Mouse (Mus musculus) mouse embryonic stem cell (cell line): ENCODE data around the gene Ptpn5.

Experiments used
- in situ Hi-C, 2 experiments: fragments of 300-500 bp; cut with MboI; formaldehyde crosslinking; loops; 1 replicate in 1 of 2; 3 replicates in 1 of 2; pipeline ENCODE4 v1.14.3; 2019 to 2020; ENCODE audit warnings: low sequenced_read_pairs in 2 of 2, low pct_unique_long_range_greater_than_20kb in 1 of 2, mixed read lengths in 1 of 2; ENCODE audit not compliant: unreplicated experiment in 1 of 2

The Ptpn5 gene

GRCm38 (mm10) chr7:47076193-47076592, 57.3 kb downstream of the Ptpn5 start:
- in situ Hi-C loops, result no loop called here

GRCm38 (mm10) chr7:47073536-47074521, 59.7 kb downstream of the Ptpn5 start:
- in situ Hi-C loops, result no loop called here

GRCm38 (mm10) chr7:47072551-47072950, 60.9 kb downstream of the Ptpn5 start:
- in situ Hi-C loops, result no loop called here

GRCm38 (mm10) chr7:47067879-47068278, 65.6 kb downstream of the Ptpn5 start:
- in situ Hi-C loops, result no loop called here

- in situ Hi-C loops, result no loop called here
Observed at GRCm38 (mm10) chr7:47066942-47067341, 66.5 kb downstream of the Ptpn5 start.

- in situ Hi-C loops, result no loop called here
Observed at GRCm38 (mm10) chr7:47061560-47061959, 71.9 kb downstream of the Ptpn5 start.

GRCm38 (mm10) chr7:47059339-47059738, 74.1 kb downstream of the Ptpn5 start:
- in situ Hi-C loops, result no loop called here

- in situ Hi-C loops, result no loop called here
Observed at GRCm38 (mm10) chr7:47056273-47056672, 77.2 kb downstream of the Ptpn5 start.

- in situ Hi-C loops, result no loop called here
Observed at GRCm38 (mm10) chr7:47055744-47056143, 77.7 kb downstream of the Ptpn5 start.

GRCm38 (mm10) chr7:47054666-47055065, 78.8 kb downstream of the Ptpn5 start:
- in situ Hi-C loops, result no loop called here

GRCm38 (mm10) chr7:47053287-47053686, 80.2 kb downstream of the Ptpn5 start:
- in situ Hi-C loops, result no loop called here

- in situ Hi-C loops, result no loop called here
Observed at GRCm38 (mm10) chr7:47052276-47052675, 81.2 kb downstream of the Ptpn5 start.

- in situ Hi-C loops, result no loop called here
Observed at GRCm38 (mm10) chr7:47051404-47052151, 81.9 kb downstream of the Ptpn5 start.

- in situ Hi-C loops, result no loop called here
Observed at GRCm38 (mm10) chr7:47050766-47051165, 82.7 kb downstream of the Ptpn5 start.

GRCm38 (mm10) chr7:47050366-47050765, 83.1 kb downstream of the Ptpn5 start, which contains the start of gene Tmem86a:
Tmem86a (plus strand) TSS chr7:47050601.
- in situ Hi-C loops, result no loop called here

- in situ Hi-C loops, result no loop called here
Observed at GRCm38 (mm10) chr7:47042823-47043490, 90.5 kb downstream of the Ptpn5 start.

- in situ Hi-C loops, result no loop called here
Observed at GRCm38 (mm10) chr7:47042121-47042520, 91.4 kb downstream of the Ptpn5 start.

- in situ Hi-C loops, result no loop called here
Observed at GRCm38 (mm10) chr7:47041706-47042105, 91.8 kb downstream of the Ptpn5 start.

GRCm38 (mm10) chr7:47035426-47035825, 98.1 kb downstream of the Ptpn5 start:
- in situ Hi-C loops, result no loop called here
